Mouse (Mus musculus): ENCODE measurements around the gene Dr1.
"Not testable (repeated sequence)": the region's sequence is repeated elsewhere in the genome, so short reads cannot be mapped to it uniquely, and the experiment has no call there.

Gene Dr1

DNA sequence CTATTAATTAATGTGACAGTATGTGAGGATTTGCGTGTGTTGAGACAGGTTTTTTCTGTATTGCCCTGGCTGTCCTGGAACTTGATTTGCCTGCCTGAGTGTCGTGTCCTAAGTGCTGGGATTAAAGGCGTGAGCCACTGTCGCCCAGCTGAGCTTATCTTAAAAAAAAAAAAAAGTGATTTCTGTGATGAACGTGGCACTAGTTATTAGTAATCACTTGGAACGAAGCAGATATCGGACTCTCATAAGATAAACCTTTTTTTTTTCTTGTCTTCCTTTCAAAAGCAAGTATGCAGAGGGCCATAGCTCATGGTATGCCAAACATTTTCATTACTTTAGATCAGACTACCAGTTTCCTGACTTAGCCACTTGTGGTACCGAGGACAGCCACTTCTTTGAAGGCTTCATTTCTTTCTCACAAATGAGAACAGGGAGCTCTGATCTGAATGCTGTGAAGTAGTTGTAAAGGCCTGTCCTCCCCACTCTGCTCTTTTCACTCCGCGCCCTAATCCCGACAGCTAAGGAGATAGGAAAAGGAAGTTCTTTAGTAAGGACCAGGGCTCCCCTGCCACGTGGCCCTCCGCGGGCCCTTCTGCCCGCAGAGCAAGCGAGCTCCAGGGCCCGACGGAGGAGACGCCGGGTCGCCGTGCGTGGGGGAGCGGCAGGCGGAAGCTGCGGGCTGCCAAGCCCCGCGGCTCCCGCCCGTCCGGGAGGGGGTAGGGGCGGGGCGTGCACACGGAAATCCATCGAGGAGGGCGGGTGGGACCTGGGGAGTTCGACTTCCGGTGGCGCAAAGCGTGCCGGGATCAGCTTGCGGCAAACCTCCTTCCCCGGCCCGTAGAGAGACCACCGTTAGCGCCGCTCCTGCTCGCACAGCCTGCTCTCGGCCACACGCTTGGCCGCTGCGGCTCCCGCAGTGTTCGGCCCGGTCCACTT is at the start of gene Dr1:
Gene Dr1, plus strand, starts transcription at position 771 of the 936 bp plus-strand sequence.
- DNase-seq (ENCODE audit: extremely low read depth, low read depth) = peak; percentile 66

DNA sequence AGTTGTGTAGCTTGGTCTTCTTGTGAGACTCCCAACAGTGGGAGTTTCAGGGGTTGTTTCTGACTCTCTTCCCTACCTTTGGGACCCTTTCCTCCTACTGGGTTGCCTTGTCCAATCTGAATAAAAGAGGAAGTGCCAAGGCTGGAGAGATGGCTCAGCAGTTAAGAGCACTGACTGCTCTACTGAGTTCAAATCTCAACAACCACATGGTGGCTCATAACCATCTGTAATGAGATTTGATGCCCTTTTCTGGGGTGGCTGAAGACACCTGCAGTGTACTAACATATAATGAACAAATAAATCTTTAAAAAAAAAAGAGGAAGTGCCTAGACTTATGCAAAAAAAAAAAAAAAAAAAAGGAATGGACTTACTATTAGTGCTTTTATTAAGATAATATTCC is 44.6 kb upstream of the Dr1 start:
- peak; percentile 7 for DNase-seq (ENCODE audit: extremely low read depth, low read depth)

DNA sequence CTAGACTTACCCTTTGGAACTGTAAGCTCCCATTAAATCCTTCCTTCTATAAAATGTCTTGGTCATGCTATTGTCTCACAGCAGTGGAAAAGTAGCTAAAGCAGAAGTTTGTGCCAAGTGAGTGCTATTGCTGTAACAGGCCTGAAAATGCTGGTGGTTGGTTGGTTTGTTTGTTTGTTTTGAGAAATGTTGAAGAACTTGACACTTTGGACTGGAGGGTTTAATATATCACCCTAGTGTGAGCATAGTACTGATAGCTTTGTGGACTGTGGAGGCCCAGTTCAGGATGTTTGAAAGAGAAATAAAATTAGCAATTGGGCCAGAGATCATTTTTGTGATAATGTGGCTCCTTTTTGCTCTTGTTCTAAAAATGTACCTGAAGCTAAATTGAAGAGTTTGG is 42.5 kb upstream of the Dr1 start:
- DNase-seq (ENCODE audit: extremely low read depth, low read depth) = no peak

DNA sequence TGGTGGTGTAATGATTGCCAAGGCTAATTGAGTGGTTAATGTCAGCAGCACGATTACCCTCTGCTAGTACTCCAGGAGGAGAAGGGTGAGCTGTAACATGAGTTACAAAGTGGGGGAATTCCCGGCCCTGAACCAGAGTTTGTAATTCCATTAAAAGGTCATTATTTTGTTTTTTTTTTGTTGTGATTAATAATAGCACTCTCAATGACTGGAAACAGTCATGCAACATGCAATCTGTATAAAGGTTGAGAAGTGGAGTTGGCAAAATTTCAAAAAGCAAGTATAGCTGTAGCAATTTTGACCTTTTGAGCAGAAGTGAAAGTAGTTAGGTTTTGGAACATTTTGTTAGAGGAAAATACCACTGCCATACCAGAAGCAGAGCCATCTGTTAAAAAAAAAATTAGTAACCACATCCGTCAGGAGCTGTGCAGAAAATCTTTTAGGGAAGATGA is 22.4 kb upstream of the Dr1 start:
- DNase-seq (ENCODE audit: extremely low read depth, low read depth) = no peak

DNA sequence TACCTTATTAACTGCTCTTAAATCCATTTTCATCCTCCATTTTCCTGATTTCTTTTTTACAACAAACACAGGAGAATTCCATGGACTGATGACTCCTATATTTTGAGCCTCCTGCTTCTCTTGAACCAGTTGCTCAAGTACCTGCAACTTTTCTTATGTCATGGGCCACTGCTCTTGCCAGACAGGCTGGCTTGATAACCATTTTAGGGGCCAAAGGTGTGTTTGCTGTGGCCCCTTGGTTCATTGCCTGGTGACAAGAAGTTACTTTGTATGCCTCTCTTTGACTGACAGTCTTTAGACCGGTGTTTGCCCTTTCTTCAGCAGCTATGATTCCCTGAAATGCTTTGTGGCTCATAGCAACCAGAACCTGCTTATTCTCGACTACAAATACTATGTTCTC is 18.7 kb upstream of the Dr1 start:
- DNase-seq (ENCODE audit: extremely low read depth, low read depth) = no peak

DNA sequence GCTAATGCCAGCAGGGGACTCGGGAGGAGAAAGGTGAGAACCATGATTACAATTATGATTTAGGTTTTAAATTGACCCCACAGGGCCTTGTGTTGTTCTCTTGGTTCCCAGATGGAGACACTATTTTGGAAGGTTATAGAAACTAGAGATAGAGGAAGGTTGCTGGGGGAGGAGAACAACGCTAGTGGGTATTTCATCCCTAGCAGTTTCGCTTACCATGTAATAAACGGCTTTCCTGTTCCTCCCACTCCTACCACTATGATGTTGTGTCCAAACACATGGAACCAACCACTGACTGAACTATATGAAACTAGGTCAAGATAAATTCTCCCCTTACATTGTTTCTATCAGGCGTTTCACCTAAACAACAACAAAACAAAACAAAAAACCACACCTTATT is 13.4 kb upstream of the Dr1 start:
- DNase-seq (ENCODE audit: extremely low read depth, low read depth) = no peak

DNA sequence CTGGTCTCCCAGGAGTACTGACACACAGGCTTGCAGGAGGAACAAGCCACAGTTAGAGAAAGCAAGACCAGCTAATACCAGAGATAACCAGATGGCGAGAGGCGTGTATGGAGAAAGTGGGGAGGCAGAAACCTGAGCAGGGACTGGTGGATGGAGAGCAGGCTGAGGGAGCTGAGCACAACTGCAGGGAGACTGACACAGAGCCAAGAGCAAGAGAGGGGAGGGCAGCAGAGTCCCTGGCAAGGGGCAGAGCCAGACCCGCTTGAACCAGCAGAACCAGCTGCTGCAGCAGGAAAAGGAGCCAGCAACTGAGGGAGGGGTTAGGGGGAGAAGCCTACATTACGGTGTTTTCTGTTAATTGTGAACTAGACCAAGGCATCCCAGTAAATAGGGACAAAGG is 6.0 kb upstream of the Dr1 start:
- DNase-seq (ENCODE audit: extremely low read depth, low read depth) = peak; percentile 86

DNA sequence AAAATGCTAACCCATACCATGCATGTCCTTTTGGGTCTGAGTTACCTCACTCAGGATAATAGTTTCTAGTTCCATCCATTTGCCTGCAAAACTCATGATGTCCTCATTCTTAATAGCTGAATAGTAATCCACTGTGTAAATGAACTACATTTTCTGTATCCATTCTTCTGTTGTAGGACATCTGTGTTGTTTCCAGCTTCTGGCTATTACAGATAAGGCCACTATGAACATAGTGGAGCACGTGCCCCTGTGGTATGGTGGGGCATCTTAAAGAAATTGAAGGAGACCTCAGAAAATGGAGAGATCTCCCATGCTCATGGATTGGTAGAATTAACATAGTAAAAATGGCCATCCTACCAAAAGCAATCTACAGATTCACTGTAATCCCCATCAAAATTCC is 4.9 kb upstream of the Dr1 start:
- DNase-seq (ENCODE audit: extremely low read depth, low read depth) = not testable (repeated sequence)

DNA sequence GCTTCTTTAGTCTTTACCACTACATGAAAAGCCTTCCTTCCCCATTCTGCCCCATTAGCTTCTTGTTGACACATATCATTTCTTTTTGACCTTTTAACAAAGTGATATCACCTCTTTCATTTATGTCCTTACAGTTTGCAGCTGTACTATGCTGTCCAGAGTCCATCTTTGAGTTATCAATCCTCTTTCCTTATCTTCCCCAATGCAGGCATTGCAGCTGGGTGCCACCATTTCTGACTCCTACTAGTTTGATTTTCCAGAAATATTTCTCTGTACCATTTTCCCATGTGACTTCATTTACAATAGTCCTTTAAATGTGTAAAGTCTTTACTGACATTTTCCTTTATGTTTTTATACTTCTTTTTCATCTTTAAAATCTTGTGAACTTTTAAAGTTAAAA is 1.7 kb upstream of the Dr1 start:
- DNase-seq (ENCODE audit: extremely low read depth, low read depth) = no peak

DNA sequence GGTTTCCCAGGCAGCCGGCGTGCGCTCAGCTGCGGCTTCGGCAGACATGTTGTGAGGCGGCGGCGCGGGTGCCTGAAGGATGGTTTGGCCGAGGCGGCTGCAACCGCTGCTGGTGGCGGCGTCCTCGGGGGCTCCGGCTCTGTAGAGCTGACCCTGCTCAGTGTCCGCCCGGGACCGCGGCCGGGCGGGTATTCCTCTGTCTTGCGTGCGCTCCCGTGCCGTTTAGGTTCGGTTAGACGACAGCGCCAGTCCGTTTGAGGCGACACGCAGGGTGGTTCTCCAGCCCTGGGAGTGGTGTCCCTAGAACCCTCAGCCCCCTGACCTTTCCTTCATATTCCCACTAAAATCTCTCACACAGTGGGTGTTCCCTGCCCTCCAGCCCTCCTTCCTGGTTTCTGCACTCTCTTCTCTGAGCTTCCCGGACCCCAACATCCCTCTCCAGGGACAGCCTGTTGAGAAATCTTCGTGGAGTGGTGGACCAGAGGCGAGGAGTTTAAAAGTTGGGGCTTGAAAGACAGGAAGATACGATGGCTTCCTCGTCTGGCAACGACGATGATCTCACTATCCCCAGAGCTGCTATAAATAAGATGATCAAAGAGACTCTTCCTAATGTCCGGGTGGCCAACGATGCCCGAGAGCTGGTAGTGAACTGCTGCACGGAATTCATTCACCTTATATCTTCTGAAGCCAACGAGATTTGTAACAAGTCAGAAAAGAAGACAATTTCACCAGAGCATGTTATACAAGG is 540 bp downstream of the Dr1 start:
- DNase-seq (ENCODE audit: extremely low read depth, low read depth) = peak; percentile 24

DNA sequence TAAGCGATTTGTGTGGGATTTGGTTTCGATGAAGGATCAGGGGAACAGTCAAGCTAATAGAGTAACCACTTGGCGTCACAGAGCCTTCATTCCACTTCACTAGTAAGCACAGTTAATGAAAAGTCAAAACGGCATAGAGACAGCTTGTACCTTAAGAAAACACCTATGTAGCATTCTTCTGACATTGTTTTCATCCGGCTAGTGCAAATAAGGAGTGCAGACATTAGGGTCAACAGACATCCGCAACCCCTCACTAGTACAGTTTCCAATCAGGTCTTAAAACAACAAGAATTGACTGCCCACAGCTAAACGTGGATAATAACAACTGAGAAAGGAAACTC is 1.1 kb downstream of the Dr1 start:
- DNase-seq (ENCODE audit: extremely low read depth, low read depth) = no peak

DNA sequence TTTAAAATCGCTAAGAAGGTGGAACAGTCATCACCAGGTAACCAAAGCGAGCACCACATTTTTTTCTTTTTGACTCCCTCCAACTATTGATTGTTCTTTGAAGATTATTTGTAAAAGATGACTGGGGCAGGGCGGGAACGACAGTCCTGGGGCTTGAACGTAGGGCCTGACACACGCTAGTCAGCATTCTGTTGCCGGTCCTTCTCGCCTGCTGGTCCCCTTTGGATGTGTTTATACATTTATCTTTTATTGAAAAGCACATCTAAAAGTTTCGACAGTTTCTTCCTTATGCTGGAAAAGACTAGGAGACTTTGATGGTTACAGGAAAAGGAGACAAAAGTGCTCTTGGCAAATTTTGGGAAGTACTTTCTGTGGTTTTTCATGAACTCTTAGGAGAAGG is 1.7 kb downstream of the Dr1 start:
- DNase-seq (ENCODE audit: extremely low read depth, low read depth) = peak; percentile 35

DNA sequence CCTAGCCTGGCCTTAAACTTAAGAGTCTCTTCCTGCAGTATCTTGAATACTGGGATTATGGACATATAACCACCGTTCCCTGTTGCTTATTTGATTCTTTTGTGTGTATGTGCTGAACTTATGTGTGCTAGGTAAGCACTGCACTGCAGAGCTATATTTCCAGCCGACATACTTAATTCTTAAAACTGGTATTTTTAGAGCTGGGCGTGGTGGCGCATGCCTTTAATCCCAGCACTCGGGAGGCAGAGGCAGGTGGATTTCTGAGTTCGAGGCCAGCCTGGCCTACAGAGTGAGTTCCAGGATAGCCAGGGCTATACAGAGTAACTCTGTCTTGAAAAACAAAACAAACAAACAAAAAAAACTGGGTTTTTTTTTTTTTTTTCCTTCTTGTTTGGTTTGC is 2.6 kb downstream of the Dr1 start:
- not testable (repeated sequence) for DNase-seq (ENCODE audit: extremely low read depth, low read depth)

DNA sequence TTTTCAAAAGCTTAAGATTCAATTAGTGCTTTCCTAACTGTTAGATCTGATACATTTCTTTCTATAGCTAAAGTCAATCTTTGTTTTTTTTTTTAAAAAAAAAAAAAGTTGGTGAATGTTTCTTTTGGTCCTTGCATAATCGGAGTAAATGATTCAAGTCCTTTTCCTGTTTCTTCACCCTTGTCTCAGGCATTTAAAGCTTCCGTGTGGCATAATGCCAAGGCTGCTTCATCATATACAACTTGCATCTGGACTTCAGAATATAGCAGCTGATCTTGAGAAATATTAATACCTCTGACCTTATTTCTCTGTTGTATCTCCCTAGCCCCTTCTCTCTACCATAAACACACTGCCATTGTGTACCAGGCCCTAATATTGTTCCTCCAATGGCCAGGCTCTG is 18.3 kb downstream of the Dr1 start:
- DNase-seq (ENCODE audit: extremely low read depth, low read depth) = no peak

DNA sequence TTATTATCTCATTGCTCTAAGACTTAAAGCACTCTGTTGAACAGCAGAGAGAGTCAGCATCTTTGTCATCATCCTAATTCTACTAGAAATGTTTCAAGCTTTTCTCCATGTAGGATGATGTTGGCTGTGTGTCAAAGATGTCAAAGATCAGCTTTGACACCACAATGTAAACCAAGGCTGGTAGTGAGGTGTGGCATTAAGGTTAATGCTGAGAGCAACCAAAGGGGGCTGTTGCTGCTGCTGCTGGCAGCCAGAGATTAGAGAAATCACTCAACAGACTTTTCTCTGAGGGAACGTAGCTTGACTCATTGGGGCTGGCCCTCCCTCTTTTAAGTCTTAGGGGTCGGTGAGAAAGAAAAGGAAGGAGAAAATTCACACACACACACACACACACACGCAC is 32.9 kb downstream of the Dr1 start:
- no peak for DNase-seq (ENCODE audit: extremely low read depth, low read depth)

DNA sequence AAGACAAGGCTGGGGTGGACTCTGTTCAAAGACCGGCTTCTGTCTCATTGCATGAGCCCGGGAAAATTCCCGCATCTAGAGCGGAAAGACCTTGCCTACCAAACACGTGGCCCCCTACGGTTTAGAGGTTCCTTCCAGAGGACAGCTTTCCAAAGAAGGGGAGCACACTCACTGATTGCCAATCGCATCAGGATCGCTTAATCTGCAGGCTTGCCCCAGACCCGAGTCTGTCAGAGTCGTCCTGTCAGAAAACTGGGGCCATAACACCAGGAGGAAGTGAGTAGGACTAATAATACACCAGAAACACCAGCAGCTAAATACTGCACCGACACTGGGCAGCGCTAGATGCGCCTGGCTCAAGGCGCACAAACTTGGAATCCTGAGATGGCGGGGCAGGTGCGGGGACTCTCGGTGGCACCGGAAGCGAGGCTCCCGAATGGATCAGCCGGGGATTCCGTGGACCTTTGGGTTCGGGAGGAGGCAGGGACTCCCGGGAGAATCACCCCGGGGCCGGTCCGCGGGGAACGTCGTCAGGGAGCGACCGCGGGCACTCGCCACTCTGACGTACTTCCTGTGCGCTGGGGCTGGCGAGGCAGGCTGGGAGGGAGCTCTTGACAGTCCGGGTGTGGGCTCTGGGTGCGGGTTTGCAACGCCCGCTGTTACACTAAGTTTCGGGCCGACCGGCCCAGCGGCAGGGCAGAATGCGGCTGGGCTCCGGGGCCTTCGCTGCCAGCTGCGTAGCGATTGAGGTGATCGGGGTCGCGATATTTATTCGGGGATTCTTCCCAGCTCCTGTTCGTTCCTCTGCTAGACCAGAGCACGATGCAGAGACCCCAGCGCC is 43.7 kb downstream of the Dr1 start, which contains the start of gene Pigg:
Gene Pigg, plus strand, starts transcription at position 386 of the 841 bp plus-strand sequence.
- DNase-seq (ENCODE audit: extremely low read depth, low read depth) = peak; percentile 74

DNA sequence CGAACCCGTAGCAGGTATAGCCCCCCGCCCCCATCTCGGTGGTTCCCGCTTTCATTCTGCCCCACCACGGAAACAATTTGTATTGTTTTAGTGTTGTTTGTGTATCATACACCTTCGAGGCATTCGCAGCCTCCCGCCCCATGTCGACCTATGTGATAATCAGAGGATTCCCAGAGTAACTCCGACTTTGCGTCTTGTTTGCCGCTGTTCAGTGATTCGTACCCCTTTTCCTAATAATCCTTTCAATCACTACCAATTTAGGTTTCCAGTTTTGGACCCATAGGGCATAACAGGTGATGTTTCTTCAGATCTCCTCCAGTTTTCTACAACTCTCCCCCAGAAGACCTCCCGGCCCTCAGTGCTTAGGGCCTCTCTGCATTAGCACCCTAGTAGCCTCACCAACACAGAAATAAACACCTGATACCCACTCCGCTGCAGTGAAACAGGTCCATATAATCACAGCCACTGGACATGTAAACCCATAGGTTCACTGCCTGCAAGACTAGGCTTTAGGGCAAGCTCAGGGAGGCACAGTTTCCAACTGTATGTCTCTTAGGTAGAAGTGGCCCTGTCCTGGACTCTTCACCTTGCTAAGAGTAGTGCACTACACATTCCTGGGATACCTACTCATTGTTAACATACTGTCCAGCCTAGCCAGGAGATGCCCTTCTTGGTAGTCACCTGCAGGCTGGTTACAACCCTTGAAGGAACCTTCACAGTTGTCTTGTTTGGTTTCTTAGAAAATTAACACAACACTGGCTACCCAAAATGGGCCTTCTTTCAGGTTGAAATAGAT is 44.6 kb downstream of the Dr1 start:
- DNase-seq (ENCODE audit: extremely low read depth, low read depth) = no peak
